Mouse (Mus musculus): Measurements from ENCODE around the gene Gm17124. TPM values are rescaled to one million over a fixed set of nuclear protein-coding genes. Genes with fewer than 3 reads are reported as not detected.
"Not testable (repeated sequence)": the region's sequence is repeated elsewhere in the genome, so short reads cannot be mapped to it uniquely, and the experiment has no call there.

Gm17124 gene
- total RNA-seq (2021), result not detected
- long read RNA-seq, experiment 1, result 0 reads
- long read RNA-seq, experiment 2, result 0 reads

- DNase-seq, result not testable (repeated sequence)
These were observed at the start of gene Gm17124 for GRCm38 (mm10) chr14:42599782-42600181. Gene Gm17124 (minus strand): TSS chr14:42599882.

- not testable (repeated sequence) for DNase-seq
These were observed 42.1 kb upstream of the Gm17124 start, which contains the start of gene Gm3633 for GRCm38 (mm10) chr14:42641817-42642216. Gene Gm3633 (minus strand): TSS chr14:42641917.

Small RNA genes lying within 50 kb of the gene (microRNA-seq; reads per million reads assigned to microRNA genes)
- gene Gm23620 (not detected), gene Gm25228 (not detected)

Other genes with a start within 250 kb of the Gm17124 start
- not detected for gene Gm8005, start 160.2 kb downstream of the Gm17124 start, total RNA-seq (2021)
- not detected for gene Gm8011, start 136.0 kb downstream of the Gm17124 start, total RNA-seq (2021)
- gene Gm8020, start 97.5 kb downstream of the Gm17124 start, total RNA-seq (2021), result not detected
- gene Gm8024, start 75.6 kb downstream of the Gm17124 start, total RNA-seq (2021), result not detected
- not detected for gene Gm3633, start 42.0 kb upstream of the Gm17124 start, total RNA-seq (2021)
- not detected for gene Gm10378, start 56.1 kb upstream of the Gm17124 start, total RNA-seq (2021)
- not detected for gene Gm3015, start 168.9 kb upstream of the Gm17124 start, total RNA-seq (2021)
- gene Gm10377, start 198.1 kb upstream of the Gm17124 start, total RNA-seq (2021), result not detected